Mouse (Mus musculus): Measurements from ENCODE around the gene Galnt9.

The Galnt9 gene

DNA sequence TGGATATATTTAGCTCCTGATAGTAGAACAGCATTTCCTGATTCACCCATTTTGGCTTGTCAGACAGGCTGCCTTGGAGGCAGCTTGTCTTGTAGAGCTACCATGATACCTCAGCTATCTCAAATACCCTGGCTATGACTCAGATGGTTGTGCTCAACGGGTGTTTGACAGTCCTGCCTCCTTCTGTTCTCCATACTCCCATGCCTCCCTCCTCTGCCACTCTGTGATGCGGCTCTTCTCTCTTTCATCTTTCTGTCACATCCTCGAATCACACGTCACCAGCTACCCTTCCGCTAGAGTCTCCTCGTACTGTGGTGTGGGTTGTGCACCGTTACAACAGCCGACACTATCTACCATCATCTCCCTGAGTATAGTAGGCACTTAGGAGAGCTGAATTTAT, 50.3 kb downstream of the Galnt9 start:
- no peak for DNase-seq

DNA sequence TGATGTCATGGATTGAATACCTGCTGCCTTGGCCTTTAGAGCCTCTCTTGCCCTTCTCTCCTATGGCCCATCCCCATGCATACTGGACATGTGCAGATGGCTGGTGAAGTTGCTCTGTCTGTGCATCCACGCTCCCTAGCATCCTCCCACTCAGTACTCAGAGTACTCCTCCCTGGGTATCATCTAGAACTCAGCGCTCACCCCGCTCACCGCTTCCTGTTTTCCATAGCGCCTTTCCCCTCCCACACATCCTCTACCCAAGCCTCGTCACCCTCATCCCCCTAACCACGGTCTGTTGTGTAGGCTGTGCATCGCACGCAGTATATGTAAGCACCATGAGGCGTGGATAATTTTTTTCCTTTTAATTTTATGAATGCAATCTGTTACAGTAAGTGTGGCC, 51.2 kb downstream of the Galnt9 start:
- no peak for DNase-seq

DNA sequence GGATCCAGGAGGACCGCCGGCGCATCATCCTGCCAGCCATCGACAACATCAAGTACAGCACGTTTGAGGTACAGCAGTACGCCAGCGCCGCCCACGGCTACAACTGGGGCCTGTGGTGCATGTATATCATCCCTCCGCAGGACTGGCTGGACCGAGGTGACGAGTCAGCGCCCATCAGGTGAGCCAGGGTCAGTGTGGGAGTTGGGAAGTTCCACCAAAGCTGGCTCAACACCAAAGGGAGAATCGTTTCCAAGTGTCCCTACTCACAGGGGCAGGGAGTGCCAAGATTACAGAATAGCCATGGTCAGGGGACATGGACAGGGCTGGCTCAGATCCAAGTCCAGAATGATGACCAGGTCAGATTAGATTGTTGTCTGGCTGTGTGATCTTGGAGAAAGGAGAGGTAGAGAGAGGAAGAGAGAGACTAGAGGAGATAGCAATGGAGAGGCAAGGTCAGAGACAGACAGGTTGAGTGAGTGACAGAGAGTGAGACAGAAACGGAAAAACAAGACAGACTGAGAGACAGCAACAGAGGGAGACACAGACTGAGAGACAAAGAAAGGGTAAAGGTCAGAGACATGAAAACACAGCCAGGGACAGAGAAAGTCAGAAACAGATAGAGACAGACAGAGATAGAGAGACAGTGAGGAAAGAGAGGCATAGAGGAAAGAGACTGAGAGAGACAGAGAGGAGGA, 52.1 kb downstream of the Galnt9 start:
- DNase-seq: peak; percentile 30 to 38

DNA sequence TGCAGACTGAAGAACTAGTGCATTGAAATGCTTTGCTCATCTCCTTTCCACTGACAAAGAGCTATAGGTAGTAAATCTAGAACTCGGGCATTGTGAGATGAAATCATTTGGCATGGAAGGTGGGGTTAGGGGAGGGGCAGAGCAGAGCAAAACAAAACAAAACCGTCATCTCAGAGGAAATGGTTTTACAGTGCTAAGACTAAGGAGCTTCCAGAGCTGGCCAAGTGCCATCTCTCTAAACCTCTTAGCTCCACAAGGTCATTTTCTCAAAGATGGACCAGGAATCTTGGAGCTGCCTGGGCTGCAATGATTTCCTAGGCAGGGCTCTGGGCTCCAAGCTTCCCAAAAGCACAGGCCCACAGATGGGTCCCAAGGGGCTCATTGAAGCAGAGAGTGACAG, 53.3 kb downstream of the Galnt9 start:
- no peak for DNase-seq

DNA sequence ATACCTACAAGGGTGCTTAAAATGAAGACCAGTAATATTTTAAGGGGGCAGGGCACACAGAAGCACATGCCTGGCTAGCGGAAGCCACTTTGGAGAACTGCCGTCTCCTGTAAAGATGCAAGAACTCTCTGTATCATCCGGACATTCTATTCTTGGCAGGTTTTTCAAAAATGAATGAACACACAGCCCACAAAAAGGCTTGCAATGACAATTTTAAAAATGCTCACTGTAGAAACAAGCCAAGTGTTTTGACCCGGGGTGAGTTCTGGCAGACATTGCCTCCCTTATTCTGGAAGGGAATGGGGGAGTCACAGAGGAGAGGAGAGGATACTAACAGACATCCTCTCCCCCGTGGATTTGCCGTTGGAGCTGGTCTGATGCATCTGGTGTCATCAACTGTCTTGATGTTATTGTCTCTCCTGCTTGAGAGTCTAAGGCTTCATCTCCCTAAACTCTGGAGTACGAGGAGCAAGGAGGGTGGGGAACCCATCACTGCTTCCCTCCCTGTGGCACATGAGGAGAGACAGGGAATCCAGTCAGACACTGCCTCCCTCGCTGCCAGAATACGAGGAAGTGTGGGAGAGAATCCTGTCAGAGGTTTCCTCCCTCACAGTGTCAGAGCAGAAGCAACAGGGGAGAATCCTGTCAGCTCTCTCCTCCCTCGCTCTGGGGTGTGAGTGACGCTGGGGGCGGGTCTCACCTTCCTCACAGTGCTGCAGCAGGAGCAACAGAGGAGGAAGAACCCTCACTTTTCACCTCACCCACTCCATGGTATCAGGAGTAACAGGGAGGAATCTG, 54.3 kb downstream of the Galnt9 start:
- DNase-seq: no peak

DNA sequence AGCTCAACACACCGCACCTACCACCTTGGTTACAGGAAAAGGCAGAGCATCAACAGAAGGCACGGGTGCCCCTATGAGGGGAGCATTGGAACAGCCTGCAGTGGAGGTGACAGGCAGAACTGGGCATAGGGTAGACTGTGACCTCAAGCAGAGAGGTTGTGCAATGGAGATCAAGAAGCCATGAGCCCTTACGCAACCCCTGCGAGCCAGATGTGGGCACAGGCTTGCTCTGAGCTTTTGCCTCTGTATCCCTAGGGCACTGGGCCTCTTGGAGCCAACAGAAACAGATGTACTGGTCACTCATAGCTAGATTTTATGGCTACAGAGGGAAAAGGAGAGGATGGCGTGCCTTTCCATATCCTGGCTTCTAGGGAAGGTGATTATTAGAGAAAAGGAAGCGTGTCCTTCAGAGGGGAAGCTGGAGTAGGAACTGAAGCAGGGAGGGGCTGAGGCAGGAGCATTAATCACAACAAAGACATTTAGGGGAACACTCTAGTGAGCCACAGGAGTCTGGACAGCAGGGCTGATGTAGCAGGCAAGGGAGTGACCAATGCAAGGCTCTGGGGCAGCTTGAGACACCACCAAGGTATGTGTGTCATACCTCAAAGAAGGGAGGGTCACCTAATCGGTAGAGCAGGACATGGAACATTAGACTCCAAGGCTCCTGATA, 59.0 kb downstream of the Galnt9 start:
- no peak for DNase-seq

DNA sequence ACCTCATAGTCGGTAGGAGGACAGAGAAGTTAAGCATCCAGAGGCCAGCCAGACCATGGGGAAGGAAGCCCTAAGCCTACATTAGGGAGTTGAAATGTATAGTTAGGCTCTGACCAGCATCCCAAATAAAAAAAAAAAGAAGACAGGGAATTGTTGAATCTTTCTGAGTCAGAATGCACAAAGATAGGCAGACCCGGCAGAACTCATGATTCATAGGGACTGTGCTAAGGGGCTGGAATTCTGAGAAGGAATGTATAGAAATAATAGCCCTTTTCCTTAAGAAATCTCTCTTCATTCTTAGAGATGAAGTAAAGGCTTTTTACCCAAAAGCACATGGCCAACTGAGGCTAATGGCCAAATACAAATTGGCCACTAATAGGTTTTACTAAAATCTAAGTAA, 60.2 kb downstream of the Galnt9 start:
- no peak for DNase-seq

DNA sequence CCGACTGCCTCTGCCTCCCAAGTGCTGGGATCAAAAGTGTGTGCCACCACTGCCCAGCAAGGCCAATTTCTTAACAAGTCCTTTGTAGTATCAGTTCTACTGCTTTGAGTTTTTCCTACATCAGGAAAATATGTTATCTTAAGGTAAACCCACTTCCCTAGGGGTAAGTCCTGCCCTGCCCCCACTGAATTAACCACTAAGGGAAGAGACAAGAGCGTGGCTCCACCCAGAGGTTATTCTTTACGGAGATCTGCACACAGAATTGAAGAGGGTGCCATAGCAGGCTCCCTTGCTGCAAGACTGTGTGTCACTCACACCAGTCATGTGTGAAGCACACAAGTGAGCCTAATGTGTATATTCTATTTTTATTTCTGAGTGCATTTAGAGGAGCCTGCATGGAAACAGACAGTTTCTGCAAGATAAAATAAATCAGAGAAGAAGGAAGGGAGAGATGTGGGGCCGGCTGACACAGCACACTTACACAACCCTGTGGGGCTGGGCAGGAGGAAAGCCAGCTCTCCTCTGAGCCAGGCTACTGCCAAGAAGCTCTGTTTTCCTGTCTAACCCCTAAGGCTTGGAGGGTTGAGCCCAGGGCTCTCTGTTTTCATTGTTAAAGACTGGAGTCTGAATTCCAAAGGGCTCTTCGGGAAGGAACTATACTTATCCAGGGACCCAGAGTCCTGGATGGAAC, 61.5 kb downstream of the Galnt9 start:
- DNase-seq: no peak

DNA sequence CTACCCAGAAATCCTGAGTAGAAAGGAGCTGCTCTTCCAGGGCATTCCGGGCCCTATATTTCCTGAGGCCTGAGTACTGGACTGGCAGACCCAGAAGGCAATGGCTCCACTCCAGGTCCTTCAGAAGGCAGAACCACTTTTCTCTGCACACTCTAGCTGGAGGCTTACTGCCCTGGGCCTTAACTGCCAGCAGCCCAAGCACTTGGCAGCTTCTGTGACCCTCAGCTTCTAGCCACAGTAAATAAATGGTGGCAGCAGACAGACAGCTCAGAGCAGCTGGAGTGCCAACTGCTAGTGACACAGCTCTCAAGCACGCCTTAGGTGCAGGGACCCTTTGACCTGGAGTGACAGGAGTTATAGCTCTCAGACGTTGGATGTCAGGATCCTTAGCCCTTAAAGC, 63.6 kb downstream of the Galnt9 start:
- DNase-seq: no peak

DNA sequence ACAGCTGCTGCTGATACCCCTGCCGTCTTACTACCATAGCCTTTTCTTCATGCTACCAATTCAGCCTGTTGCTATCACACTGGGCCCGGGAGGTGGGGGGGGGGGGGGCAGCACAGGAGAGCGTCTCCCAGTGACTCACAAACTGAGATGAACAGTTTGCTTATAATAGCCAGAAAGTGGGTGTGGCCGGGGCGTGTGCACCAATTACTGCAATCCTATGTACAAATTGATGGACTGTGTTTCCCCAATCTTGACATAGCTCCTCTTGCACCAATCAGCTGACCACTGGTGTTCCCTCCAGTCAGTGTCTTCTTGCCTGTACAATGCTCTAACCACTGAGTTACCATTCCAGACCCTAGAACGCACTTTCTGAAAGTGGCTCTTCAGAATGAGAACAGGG, 64.2 kb downstream of the Galnt9 start:
- DNase-seq: no peak

DNA sequence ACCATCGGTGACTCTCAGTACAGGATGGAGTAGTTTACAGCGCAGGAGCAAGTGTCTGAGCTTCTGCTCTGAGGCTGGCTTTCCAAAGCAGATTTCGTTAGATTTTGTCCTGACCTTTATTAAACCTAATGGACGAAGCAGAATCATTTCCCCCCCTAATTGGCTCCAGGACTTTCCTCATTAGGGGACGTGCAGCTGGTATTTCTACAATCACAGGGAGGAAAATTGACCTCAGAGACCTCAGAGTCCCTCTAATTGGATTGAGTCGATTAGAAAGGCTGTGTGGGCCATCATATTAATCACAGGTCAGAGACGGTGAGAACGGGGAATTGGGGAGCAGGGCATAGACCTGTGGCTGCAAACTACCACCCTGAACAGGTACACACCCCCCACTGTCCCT, 64.8 kb downstream of the Galnt9 start:
- DNase-seq: no peak

DNA sequence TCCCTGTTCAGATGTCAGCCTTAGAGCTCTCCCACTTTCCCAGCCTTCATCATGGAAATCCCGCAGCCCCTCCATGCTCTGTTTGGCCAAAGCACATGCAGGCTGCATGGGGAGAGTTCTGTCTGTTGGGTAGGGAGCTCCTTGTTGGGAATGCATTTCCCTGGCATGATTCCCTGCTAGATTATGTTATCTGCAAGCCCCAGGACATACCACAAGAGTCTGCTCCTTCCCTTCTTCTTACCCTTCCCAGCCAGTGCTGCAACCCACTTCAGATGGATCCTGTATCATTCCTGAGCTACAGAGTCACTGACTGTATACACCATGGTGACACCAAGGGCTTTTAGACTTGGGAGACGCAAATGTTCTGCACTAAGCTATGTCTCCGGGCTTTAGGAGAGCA, 65.3 kb downstream of the Galnt9 start:
- no peak for DNase-seq

DNA sequence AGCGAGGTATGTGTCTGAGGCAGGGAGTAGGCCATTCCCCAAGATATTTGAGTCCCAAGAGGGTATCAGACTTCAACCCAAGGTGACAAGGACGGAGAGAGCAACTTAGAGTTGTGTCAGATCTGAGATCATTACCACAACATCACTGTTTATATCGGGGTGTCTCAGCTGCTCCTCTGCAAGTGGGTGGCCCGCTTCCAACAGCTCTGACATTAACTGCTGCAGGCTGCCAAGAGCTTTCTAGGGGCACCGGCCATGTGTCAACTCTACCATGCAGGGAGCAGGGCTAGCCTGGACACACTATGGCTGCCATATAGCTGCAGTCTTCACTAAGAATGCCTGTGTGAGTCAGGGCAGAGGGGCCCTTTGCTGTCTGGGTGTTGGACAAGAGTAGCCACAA, 65.7 kb downstream of the Galnt9 start:
- DNase-seq: peak; percentile 32 to 39

DNA sequence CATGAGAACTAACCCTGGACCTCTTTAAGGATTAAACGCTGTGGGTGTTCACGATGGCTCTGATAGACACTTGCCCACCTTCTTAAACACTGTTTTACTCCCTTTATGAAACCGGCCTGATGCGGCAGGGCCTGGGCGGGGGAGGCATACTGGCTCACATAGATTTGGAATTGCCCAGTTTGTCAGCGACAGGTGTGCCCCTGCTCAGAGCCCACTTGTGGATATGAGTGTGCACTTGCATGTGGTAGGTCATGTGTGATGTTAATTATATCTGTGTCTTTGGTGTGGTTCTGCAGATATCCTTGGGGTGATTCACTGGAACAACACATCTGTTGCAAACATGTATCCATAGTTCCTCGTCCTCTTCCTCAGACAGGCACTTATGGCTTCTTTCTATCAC, 66.3 kb downstream of the Galnt9 start:
- no peak for DNase-seq

DNA sequence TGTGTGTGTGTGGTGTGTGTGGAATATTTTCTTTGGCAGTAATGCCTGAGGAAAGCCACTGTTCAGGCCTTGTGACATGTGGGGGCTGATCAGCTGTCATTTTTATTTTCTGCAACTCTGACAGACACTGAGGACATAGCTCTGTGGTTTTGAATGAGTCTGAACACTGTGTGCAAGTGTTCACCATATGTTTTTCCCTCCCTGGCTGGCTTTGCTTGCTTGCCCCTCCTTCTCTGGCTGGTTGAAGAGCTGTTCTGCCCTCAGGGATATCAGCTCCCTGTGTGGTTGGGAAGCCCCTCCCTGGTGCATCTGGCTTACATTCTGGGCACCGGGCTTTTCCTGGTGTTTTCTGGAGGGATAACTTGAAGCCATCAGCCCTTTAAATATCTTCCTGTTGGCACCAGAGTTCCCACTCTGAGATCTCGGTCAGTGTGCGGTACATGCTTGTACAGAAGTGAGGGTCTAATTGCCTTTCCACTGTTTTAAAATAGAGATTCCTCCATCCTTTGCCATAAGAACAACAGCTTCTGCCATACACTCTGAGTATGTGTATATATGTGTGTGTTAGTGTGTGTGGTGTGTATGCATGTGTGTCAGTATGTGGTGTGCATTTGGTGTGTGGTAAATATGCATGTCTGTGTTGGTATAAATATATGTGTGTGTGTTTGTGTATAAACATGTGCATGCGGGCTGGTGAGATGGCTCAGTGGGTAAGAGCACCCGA, 67.4 kb downstream of the Galnt9 start:
- DNase-seq: peak; percentile 27 to 34

DNA sequence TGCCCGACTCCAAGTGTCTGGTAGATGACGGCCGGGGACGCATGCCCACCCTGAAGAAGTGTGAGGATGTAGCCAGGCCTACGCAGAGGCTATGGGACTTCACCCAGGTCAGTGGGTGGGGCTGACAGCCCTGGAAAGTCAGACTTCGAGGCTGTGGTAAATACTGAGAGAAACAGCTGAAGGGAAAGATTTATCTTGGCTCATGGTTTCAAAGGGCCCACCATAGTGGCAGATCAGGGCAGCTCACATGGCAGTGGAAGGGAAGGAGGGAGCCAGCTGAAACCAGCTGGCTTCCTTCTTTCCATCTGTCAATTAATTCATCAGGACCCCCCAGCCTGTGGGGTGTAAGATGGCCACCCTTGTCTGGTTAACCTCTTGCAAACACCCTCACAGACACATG, 75.1 kb downstream of the Galnt9 start:
- no peak for DNase-seq

DNA sequence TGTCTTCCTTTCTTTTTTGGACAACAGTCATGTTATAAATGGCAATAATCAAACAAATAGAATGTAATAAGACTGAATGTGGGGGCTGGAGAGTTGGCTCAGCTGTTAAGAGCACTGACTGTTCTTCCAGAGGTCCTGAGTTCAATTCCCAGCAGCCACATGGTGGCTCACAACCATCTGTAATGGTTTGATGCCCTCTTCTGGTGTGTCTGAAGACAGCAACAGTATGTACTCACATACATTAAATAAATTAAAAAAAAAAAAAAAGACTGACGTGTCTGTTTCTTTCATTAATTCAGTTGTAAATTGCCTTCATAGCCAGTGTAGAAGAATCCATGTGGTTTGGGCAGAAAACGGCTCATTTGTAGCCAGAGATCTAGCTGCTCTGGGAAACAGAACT, 80.2 kb downstream of the Galnt9 start:
- no peak for DNase-seq

DNA sequence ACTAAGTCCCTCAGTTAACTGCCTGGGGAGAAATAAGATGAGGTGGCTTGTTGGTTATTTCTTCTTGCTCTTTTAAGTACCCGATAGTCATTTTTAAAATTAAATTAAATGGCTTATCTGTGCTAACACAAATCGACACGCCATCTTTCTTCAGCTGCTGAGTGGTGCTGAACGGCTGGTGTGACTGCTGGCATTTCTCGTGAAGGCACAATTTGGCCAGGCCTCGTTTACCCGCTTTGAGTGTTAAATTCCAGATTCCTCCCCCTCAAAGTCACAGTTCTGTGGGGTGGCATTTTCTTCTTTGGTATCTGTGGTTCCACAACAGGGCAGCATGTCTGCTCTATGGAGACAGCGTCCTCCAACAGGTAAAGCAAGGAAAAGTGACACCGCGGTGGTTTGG, 83.2 kb downstream of the Galnt9 start:
- no peak for DNase-seq

DNA sequence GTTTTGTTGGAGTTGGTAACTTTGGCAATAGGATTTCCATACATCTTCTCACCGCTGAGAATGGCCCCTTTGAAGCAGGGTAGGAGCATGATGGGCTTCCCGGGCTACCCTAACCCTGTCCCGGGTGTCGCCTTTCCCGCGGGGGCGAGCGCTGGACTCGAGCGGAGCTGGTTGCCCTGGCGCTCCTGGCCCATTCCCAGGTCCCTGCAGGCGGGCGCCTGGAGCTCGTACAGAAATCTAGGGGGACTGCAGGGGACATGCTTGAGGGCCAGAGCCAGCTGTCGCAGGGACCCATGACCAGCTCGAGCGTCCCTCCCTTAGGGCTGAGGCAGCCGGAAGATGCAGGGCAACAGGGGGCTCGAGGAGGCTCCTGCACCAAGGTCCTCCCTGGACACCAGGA, 84.0 kb downstream of the Galnt9 start:
- DNase-seq: peak; percentile 33 to 38

DNA sequence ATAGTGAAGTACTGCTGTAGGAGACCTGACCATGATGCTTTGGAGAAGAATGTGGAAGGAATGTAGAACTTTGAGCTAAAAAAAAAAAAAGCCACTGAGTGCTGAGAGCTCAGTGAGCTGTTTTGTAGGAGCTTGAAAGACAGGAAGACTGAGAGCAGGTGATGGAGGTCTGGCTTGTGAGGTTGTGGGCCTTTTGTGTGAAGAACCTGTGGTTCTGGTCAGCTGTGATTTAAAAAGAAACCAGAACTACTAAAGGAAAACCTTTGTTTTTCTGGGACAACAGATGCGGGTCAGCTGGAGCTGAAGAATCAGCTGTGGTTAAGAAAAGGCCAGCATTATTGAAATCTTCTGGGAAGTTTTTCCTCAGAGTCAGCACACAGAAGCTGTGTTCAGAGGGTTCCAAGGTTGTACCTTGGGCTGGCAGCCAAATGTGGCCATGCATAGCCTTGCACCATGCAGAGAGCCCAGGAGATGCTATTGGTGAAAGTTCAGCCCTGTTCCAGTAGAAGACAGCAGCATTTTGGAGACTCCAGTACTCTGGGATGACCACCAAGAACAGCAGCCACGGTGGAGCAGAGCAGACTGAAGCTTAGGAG, 85.5 kb downstream of the Galnt9 start:
- peak; percentile 39 to 46 for DNase-seq

DNA sequence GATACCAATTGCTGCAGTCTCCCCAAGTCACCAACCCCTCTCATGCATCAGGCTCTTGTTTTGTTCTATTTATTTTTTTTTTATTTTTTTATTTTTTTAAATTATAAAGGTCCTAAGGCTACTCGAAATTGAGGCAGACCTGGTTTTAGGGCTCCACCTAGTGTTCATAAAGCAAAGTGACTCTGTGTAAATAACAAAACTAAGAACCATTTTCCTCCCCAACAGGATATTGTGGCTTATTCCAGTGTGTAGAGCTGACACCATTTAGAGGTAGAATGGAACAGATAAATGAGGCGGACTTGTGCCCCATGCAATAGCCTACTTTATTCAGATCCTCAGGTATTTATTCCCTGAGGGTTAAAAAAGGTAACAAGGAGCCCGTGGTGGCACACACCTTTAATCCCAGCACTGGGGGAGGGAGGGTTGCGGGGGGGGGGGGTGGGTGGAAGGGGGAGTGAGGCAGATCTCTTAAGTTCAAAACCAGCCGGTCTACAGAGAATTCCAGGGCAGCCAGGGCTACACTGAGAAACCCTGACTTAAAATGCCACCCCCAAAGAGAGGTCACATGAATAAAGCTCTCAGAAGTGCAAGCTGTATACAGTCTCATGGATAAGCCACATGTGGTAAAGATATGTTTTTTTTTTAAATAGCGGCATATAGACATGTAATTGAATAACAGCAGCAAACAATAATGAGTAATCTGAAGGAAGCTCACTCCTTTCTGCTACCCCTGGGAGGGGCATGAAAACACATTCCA, 92.0 kb downstream of the Galnt9 start:
- peak in 1 of 2 experiments; percentile 28 for DNase-seq
